Mouse (Mus musculus): ENCODE measurements around the gene Smco3.
A peak's percentile ranks its signal among the peaks of the same experiment; 100 is the strongest.

Gene Smco3

GRCm38 (mm10) chr6:136845706-136846480 lies 10.6 kb upstream of the Smco3 start:
- DNase-seq (ENCODE audit: low spot score) = no peak

- DNase-seq (ENCODE audit: low spot score) = no peak
These were observed 9.7 kb upstream of the Smco3 start for GRCm38 (mm10) chr6:136844903-136845302.

GRCm38 (mm10) chr6:136837323-136837722 lies 2.1 kb upstream of the Smco3 start:
- no peak for DNase-seq (ENCODE audit: low spot score)

- no peak for DNase-seq (ENCODE audit: low spot score)
These were observed 3.5 kb downstream of the Smco3 start for GRCm38 (mm10) chr6:136831712-136832111.

DNA sequence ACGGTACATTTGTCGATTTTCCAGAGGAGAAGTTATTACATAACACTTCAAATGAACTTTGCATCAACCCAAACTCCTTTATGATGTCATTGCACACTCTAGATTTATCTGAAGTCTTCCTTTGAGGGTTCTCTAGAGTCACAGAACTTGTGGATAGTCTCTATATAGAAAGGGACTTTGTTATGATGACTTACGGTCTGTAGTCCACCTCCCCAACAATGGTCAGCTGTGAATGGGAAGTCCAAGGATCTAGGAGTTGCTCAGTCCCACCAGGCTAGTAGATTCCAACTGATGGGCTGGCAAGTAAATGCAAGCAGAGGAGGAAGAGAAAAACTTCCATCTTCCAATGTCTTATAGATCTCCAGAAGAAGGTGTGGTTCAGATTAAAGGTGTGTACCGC lies 6.6 kb downstream of the Smco3 start:
- no peak for DNase-seq (ENCODE audit: low spot score)

DNA sequence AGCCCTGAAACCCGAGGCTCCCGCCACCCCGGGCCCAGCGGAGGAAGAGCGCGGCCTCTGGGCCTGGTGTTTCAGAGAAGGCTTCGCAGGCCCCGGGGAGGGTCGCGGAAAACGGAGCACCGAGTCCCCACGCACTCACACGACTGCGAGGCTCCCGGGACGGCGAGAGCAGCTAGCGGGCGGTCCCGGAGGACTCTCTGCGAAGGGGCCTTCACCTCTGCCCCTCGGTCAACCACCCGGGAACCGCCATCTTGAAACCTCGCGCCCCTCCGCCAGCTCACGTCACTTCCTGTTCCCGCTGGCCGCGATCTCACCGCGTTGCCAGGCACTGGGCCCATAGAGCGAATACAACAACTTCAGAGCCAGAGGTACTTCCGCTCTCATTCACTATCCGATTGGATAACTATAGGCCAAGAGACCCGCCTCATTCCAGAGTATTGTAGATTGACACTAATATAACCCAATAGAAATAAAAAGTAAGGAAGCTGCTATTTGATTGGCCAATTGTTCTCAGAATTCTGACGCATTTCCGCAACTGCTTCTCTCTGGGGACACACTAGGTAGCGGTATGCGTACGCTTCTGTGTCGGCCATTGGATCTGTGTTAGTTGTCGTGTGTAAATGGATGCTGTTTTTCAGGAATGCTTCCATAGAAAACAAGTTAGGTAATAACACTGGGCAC lies 7.2 kb downstream of the Smco3 start, which contains the start of gene Wbp11:
TSS of gene Wbp11 (minus strand) at position 353 of the 681 bp plus-strand sequence.
- DNase-seq (ENCODE audit: low spot score) = peak; percentile 97

DNA sequence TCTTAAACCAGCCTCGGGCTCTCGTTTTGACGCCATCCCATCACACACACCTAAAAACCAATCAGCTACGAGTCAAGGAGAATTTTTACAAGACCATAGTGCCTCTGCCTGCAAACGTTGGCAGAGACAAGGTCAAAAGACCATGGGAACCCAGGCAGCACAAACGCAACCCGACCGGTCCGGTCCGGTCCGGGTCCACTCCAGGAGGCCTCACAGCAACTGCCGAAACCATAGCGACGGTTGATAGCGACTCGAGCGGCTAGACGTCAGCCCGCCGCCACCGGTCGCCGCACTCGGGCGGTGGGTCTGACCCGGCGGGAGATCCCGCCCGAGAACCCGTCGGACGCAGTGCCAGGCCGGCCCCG lies 7.8 kb downstream of the Smco3 start, which contains the start of gene BC049715:
TSS of gene BC049715 (plus strand) at position 111 of the 365 bp plus-strand sequence.
- DNase-seq (ENCODE audit: low spot score) = no peak

- no peak for DNase-seq (ENCODE audit: low spot score)
These were observed 8.1 kb downstream of the Smco3 start for GRCm38 (mm10) chr6:136827116-136827515.

GRCm38 (mm10) chr6:136824987-136825386 lies 10.3 kb downstream of the Smco3 start:
- DNase-seq (ENCODE audit: low spot score) = no peak

DNA sequence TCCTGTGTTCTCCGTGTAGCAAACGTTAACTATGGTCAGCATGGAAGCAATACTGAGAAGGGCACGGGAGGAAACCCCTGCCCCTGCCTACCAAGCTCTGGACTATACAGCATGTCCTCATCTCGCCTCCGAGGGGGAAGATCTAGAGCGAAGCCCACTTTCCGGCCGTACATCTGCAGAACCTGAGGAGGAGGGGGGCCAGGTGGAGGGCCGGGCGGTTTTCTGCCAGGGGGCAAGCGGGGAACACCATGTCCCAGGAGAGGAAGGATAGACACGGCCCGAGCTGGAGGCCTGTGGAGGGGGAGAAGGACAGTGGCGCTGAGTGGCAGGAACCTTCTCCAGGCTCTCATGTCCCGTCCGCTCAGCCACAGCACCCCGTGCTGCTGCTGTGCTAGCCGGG lies 14.2 kb downstream of the Smco3 start:
- DNase-seq (ENCODE audit: low spot score) = no peak

DNA sequence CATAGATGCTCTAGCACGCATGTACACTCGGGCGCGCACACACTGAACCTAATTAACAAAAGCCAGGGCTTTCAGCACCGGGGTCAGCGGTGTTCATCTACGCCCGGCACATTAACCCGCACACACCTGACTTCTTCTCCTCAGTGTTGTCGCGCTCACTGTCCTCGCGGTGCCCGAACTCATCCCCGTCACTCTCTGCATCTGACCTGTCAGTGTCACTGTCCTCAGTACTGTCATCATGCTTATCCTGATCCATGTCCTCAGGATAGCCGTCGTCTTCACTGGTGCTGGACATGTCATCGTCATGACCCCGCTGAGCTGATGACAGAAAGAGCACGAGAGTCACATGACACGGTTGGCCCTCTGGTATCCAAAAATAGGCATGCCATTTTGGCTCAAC lies 14.9 kb downstream of the Smco3 start:
- DNase-seq (ENCODE audit: low spot score) = no peak

DNA sequence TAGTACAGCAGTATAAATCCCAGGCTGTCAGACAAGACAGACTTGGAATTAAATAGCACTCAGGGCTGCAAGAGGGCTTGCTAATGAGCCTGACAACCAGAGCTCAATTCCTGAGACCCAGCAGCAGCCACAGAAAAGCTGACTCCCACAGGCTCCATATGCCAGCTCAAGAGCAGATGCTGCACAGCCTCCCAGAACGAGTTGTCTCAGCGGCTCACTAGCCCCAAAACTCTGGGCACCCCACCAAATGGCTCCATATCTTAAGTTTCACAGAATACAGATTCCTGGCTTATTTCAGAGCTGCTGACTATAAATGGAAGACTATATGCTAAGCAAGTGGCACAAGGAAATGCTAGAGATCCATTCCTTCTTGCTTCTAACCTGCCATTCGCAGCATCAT lies 17.7 kb downstream of the Smco3 start:
- DNase-seq (ENCODE audit: low spot score) = peak; percentile 89

DNA sequence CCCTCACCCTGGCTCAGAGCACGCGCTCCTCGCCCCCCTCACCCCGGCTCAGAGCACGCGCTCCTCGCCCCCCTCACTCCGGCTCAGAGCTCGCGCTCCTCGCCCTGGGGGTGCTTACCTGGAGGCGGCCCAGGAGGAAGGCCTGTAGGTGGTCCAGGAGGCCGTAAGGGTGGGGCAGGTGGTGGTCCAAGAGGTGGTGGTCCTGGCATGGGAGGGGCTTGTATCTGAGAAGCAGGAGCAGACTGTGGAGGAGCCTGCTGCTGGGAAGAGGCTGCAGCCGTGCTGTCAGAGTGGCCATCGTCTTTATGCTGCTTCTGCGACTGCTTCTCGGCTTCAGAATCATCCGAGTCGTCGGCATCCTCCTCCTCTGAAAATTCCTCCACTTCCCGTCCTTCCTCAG lies 18.4 kb downstream of the Smco3 start:
- DNase-seq (ENCODE audit: low spot score) = no peak

DNA sequence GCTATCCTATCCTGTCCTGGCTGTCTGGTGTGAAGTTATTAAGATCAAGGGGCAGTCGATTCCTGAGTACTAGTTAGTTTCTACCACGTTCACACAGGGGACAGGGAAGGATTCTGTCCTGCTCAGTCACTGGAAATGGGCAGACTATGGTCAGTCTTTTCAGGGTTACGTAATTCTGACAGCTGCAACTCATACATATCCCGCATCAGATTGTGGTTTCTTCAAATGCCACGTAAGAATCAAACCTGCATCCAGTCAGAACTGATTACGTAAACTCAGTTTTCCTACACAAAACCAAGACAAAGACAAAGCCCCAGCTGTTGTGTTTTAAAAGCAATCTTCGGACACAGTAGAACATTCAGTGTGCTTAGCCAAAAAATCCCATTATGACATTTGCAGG lies 19.9 kb downstream of the Smco3 start:
- no peak for DNase-seq (ENCODE audit: low spot score)

DNA sequence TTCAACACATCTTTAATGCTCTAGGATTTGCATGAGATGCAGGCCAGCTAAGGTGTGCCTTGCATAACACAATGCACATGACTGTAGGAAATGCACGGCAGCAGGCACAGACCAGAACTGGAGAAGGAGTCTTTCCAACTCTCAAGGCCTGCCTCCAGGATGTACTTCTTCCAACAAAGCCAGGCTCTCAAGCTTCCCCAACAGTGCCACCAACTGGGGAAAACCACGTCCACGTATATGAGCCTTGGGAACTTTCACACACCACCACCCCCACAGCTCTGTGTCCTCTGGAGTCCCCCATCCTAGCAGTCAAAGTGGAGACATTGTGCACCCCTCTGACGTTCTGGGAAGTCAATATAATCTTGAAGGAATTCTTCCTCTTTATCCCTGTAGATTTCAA lies 22.1 kb downstream of the Smco3 start:
- DNase-seq (ENCODE audit: low spot score) = no peak

DNA sequence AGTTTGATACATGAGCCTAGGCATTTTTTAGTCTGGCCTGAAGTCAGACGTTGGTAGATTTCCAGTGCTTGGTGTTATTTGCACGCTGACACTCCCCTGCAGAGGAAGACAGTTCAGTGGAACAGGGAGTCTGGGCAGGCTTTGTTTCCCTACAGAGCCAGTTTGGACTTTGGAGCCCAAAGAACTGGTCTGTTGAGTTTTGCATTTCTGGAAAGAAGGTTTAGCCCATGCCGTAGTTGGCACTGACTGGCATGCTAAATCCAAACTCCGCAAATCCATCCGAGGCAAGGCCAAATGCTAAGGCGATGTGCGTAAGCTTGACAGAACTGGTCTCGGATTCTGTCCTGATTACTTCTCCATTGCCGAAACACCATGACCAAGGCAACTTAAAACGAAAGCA lies 24.1 kb downstream of the Smco3 start:
- no peak for DNase-seq (ENCODE audit: low spot score)

GRCm38 (mm10) chr6:136809673-136810072 lies 25.6 kb downstream of the Smco3 start:
- DNase-seq (ENCODE audit: low spot score) = no peak

GRCm38 (mm10) chr6:136809077-136809476 lies 26.2 kb downstream of the Smco3 start:
- no peak for DNase-seq (ENCODE audit: low spot score)

DNA sequence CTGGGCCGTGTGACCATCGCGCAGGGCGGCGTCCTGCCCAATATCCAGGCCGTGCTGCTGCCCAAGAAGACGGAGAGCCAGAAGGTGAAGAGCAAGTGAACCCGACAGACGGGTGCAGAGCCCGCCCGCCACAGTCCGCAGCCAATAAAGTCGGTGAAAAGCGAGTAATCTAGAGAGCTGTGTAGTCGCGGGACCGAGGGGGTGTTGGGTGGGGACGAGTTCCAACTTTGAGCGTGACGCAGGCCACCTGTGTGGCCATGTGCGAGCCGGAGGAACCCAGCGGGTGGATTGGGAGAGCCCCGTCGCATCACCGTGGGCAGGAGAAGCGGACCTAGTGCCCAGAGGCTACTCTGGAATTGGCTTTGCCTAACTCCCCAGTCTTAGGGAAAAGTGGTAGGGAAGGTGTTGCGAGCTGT lies 26.6 kb downstream of the Smco3 start:
- peak; percentile 55 for DNase-seq (ENCODE audit: low spot score)

GRCm38 (mm10) chr6:136808014-136808417 lies 27.2 kb downstream of the Smco3 start, which contains the start of gene H2afj:
Gene H2afj, plus strand, starts transcription at chr6:136808244.
- DNase-seq (ENCODE audit: low spot score) = peak; percentile 99

- DNase-seq (ENCODE audit: low spot score) = no peak
These were observed 27.7 kb downstream of the Smco3 start for GRCm38 (mm10) chr6:136807395-136808013.

GRCm38 (mm10) chr6:136806819-136807218 lies 28.4 kb downstream of the Smco3 start:
- DNase-seq (ENCODE audit: low spot score) = no peak

- DNase-seq (ENCODE audit: low spot score) = no peak
These were observed 29.9 kb downstream of the Smco3 start for GRCm38 (mm10) chr6:136805409-136805775.
